Mouse (Mus musculus): ENCODE data around the gene Mylk4.
A peak's percentile ranks its signal among the peaks of the same experiment; 100 is the strongest.

- TF ChIP-seq CTCF (IDR thresholded peaks at IDR 0.05; ENCODE audit: low read depth), result peak; percentile 43
- TF ChIP-seq EP300 (IDR thresholded peaks at IDR 0.05; ENCODE audit: low read depth), result no peak
Observed at GRCm38 (mm10) chr13:32799131-32799530, 15.4 kb upstream of the Mylk4 start.
